Mouse (Mus musculus): ENCODE measurements around the gene Bag3.

DNA sequence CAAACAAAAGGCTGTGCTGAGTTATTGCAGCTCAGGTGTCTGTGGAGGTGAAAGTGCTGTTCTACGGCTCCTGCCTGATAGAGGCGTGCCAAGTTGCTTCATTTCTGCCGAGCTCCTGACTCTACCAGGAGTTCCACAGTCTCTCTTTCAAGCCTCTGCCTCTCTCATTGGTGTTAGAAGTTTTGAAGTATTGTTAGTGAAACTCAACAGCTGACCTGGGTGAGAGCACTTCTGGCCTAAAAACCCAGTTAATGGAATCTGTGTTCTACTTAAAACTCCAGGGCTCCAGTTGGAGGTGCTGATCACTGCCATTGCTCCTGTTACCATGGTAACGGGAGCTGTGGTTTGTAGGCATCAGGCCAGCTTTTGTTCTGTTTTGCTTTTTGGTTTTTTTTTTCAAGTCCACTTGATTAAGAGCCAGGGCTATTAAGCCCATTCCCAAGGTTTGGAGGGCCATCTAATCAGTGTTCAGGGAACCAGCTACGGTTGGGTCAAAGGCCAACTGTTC, 11.6 kb downstream of the Bag3 start:
- no peak for TF ChIP-seq CTCF (IDR thresholded peaks at IDR 0.05)
- no peak for TF ChIP-seq POLR2A (IDR thresholded peaks at IDR 0.05; ENCODE audit: insufficient read depth, low read depth, low read length)
